Mouse (Mus musculus) liver, embryonic 14.5 days (tissue): ENCODE results near the gene Fcgr4. TPM values are rescaled to one million over a fixed set of nuclear protein-coding genes. Genes with fewer than 3 reads are reported as not detected.
"Not testable (repeated sequence)": the region's sequence is repeated elsewhere in the genome, so short reads cannot be mapped to it uniquely, and the experiment has no call there.

ENCODE experiments used
- ATAC-seq: fragments of 200-750 bp; cut with Nextera tagmentation; 2 replicates; pipeline ENCODE4 v1.8.0; 2017; ENCODE audit warnings: moderate number of reproducible peaks, mild to moderate bottlenecking, moderate library complexity; ENCODE audit not compliant: insufficient read depth
- DNase-seq, 3 experiments: peaks; one replicate each; pipeline ENCODE4 v3.0.0-alpha.2; 2012 to 2013; ENCODE audit warnings: low read depth in 3 of 3, low spot score in 3 of 3
- H3K27ac ChIP-seq: fragments of 300-500 bp; sonication (generic); 2 replicates; pipeline ENCODE4 v1.5.1; 2014; ENCODE audit warnings: moderate library complexity, mild to moderate bottlenecking, control low read depth, inconsistent platforms
- H3K27me3 ChIP-seq: fragments of 300-500 bp; sonication (generic); 2 replicates; pipeline ENCODE4 v1.6.1; 2014; ENCODE audit warnings: mild to moderate bottlenecking, low read length, moderate library complexity; ENCODE audit not compliant: control insufficient read depth, insufficient read depth
- H3K36me3 ChIP-seq: fragments of 300-500 bp; sonication (generic); replicated peaks from 2 replicates; pipeline ENCODE4 v1.6.1; 2014; ENCODE audit warnings: low read depth; ENCODE audit not compliant: control insufficient read depth, insufficient read depth
- H3K4me1 ChIP-seq, 2 experiments: fragments of 200-500 bp in 1 of 2; fragments of 300-500 bp in 1 of 2; sonication (generic) in 1 of 2; replicated peaks; 2 replicates each; pipeline ENCODE4 v1.6.1; 2012 to 2014; ENCODE audit warnings: antibody characterized with exemption in 1 of 2, inconsistent platforms in 1 of 2, low read length in 1 of 2; ENCODE audit not compliant: control insufficient read depth in 2 of 2, insufficient read depth in 2 of 2
- H3K4me2 ChIP-seq: fragments of 300-500 bp; sonication (generic); 2 replicates; pipeline ENCODE4 v1.6.1; 2014; ENCODE audit warnings: low read depth, mild to moderate bottlenecking, control low read depth, moderate library complexity
- H3K4me3 ChIP-seq, 2 experiments: fragments of 200-500 bp in 1 of 2; fragments of 300-500 bp in 1 of 2; sonication (generic) in 1 of 2; 2 replicates each; pipeline ENCODE4 v1.5.1; 2012 to 2014; ENCODE audit warnings: low read depth in 2 of 2, low read length in 2 of 2, mild to moderate bottlenecking in 2 of 2, control low read depth in 1 of 2, inconsistent platforms in 1 of 2, moderate library complexity in 1 of 2; ENCODE audit not compliant: insufficient read depth in 1 of 2
- H3K9ac ChIP-seq: fragments of 300-500 bp; sonication (generic); replicated peaks from 2 replicates; pipeline ENCODE4 v1.6.1; 2014; ENCODE audit warnings: mild to moderate bottlenecking, control low read depth, moderate library complexity
- H3K9me3 ChIP-seq: fragments of 300-500 bp; sonication (generic); 2 replicates; pipeline ENCODE4 v1.6.1; 2016; ENCODE audit warnings: low read length, mixed read lengths; ENCODE audit not compliant: control insufficient read depth
- CTCF ChIP-seq: IDR thresholded peaks from 2 replicates; pipeline ENCODE4 v1.5.1; 2016; ENCODE audit warnings: antibody characterized with exemption, low read depth, control low read depth
- EP300 ChIP-seq: IDR thresholded peaks from 2 replicates; pipeline ENCODE4 v1.6.1; 2016; ENCODE audit warnings: antibody characterized with exemption, low read depth
- WGBS: fragments of 180-500 bp; shearing (Covaris S2); extraction: QIAGEN DNeasy Blood & Tissue Kit; methylation state at CpG from one replicate; pipeline ENCODE4 v1.1.7; 2014; ENCODE audit not compliant: insufficient replicate concordance; 5-methylcytosine and 5-hydroxymethylcytosine counted together
- polyA plus RNA-seq, 2 experiments: library from polyadenylated mRNA; depleted of rRNA in 1 of 2; stranded (reverse) in 1 of 2; unstranded in 1 of 2; fragments of >200 nt; fragmentation: Nextera tagmentation in 1 of 2; extraction: Ambion mirVana in 1 of 2; gene quantifications; 2 replicates each; pipeline versions ENCODE4 v1.2.1 to v1.2.3; 2012 to 2014

Gene Fcgr4
- polyA plus RNA-seq (2012; rRNA removed) (1.9 and 2.6 TPM in 2 replicates), polyA plus RNA-seq (2014; fragmentation: Nextera tagmentation; extraction: Ambion mirVana) (1.7 and 2.0 TPM in 2 replicates)

DNA sequence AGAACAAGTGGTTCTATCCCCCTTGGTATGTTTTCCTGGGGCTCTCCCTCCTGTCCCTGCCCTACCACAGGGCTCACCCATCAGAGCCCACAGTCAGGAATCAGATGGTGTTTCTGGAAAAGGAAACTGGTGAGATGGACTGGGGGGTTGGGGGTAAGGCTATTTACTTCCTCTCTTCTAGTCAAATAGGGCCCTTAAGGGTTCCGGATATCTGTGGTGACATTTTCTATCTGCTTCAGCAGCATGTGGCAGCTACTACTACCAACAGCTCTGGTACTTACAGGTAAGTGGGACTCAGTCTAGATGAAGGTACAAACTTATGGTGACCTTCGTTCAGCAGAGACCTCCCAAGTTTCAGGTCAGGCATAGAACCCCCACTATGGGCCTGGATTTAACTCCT lies at the start of gene Fcgr4:
Gene Fcgr4, plus strand, starts transcription at position 184 of the 400 bp plus-strand sequence.
- Histone ChIP-seq H3K27me3 (no peaks in the 10 kb centered on the region), H3K27ac (no peak within 1 kb of the TSS), H3K4me3 (no peak within 1 kb of the TSS), H3K9me3 (no peaks in the 10 kb centered on the region), H3K9ac (no peak within 1 kb of the TSS), H3K36me3 (no peaks in the 10 kb centered on the region), H3K4me1 (peaks cover 2 to 8% of the 10 kb centered on the region in 2 experiments; a peak in 1 of 4 replicates), H3K4me2 (no peak within 1 kb of the TSS)
- no peak for DNase-seq
- 32% methylated on average over 2 of the region's 2 CpGs for WGBS
- no peak for ATAC-seq
- TF ChIP-seq CTCF (no peak), EP300 (no peak)

DNA sequence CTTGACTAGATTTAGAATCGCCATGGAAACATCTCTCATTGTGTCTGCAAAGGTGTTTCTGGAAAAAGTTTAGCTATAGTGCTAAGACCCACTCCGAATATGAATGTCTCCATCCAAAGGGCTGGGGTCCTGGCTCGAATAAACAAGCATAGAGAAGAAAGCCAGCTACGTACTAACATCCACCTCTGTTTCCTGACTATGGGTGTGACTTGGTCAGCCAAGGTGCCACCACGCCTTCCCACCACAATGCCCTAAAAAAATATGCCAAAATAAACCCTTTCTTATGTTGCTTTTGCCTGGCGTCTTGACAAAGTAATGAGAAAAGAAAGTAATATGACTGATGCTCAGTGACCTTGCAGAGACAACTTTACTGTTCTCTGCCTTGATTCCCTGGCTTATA lies 46.2 kb upstream of the Fcgr4 start:
- Histone ChIP-seq H3K4me1 (peaks cover 0 to 4% of the 10 kb centered on the region in 2 experiments; a peak in 1 of 4 replicates), H3K27ac (no peak overlapping the region), H3K4me3 (no peak overlapping the region), H3K36me3 (no peaks in the 10 kb centered on the region), H3K9ac (no peak overlapping the region), H3K4me2 (no peak overlapping the region), H3K27me3 (no peaks in the 10 kb centered on the region), H3K9me3 (no peaks in the 10 kb centered on the region)
- ATAC-seq (no peak), DNase-seq (no peak)
- TF ChIP-seq EP300 (no peak), CTCF (no peak)
- WGBS = 51% methylated on average over 6 of the region's 6 CpGs

DNA sequence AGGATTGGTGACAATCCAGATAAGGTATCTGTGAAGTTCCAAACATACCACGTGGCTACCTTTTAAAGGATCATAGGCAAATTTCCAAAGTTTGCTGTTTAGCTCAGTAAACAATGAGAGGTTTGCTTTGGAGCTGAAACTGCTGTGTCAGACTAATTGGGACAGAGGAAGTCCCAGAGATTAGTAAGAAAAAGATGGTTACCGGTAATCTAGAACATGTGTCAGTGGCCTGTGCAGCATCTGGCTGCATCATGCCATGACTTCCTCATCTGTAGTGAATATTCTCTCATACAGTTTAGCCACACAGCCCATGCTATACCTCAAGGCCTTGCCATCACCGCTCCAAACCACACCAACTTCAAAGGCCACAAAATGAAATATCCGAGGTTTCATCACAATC lies 45.8 kb upstream of the Fcgr4 start:
- H3K4me3 ChIP-seq = no peak overlapping the region
- no peaks in the 10 kb centered on the region for H3K9me3 ChIP-seq
- ATAC-seq (no peak), DNase-seq (no peak)
- H3K4me2 ChIP-seq = no peak overlapping the region
- WGBS = 35% methylated on average over 4 of the region's 4 CpGs
- no peak overlapping the region for H3K9ac ChIP-seq
- no peak for TF ChIP-seq EP300
- no peak for TF ChIP-seq CTCF
- H3K4me1 ChIP-seq = peaks cover 0 to 4% of the 10 kb centered on the region in 2 experiments; a peak in 1 of 4 replicates
- no peaks in the 10 kb centered on the region for H3K36me3 ChIP-seq
- H3K27me3 ChIP-seq = no peaks in the 10 kb centered on the region
- H3K27ac ChIP-seq = no peak overlapping the region

DNA sequence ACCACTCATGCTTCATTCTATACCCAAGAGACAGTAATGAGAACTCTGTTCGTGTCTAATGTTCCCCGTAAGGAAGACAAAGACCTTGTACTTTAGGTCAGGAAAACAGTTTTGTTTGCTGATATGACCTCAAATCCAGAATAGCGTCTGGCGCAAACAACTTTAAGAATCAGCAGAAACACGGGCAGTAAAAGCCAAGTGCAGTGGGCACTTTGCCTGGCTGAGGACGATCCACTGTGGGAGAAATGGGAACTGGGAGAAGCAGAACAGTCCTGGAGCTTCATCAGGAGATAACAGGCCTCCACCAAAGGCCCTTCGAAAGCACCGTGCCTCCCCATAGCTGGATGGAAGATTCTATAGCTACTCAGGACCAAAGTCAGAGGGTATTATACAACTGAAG lies 44.5 kb upstream of the Fcgr4 start:
- ATAC-seq = no peak
- peaks cover 0 to 4% of the 10 kb centered on the region in 2 experiments; a peak in 1 of 4 replicates for H3K4me1 ChIP-seq
- TF ChIP-seq EP300 (no peak), CTCF (no peak)
- H3K9ac ChIP-seq = no peak overlapping the region
- H3K4me2 ChIP-seq = no peak overlapping the region
- no peaks in the 10 kb centered on the region for H3K36me3 ChIP-seq
- H3K9me3 ChIP-seq = no peaks in the 10 kb centered on the region
- no peak for DNase-seq
- 66% methylated on average over 8 of the region's 8 CpGs for WGBS
- no peak overlapping the region for H3K4me3 ChIP-seq
- H3K27ac ChIP-seq = no peak overlapping the region
- no peaks in the 10 kb centered on the region for H3K27me3 ChIP-seq

DNA sequence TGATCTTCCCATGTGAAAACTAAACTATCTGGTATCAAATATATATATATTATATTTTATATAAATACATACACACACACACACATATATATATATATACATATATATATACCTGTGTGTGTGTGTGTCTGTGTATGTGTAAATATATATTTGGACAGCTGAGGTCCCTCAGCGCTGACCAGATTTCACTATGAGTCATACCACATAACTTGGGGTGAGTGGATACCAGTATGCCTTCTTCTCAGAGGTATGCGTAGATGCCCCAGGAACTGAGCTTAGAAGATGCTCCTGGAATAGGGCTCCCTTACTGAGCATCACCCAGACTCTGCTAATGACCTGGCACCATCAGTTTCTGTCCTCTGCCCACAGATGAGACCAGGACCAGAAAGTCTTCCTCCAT lies 44.0 kb upstream of the Fcgr4 start:
- ATAC-seq (no peak), DNase-seq (no peak)
- no peaks in the 10 kb centered on the region for H3K36me3 ChIP-seq
- no peaks in the 10 kb centered on the region for H3K27me3 ChIP-seq
- 81% methylated on average over 2 of the region's 2 CpGs for WGBS
- H3K4me3 ChIP-seq = no peak overlapping the region
- no peaks in the 10 kb centered on the region for H3K9me3 ChIP-seq
- no peak overlapping the region for H3K4me2 ChIP-seq
- no peak overlapping the region for H3K9ac ChIP-seq
- no peak for TF ChIP-seq EP300
- no peak for TF ChIP-seq CTCF
- H3K27ac ChIP-seq = no peak overlapping the region
- peaks cover 0 to 4% of the 10 kb centered on the region in 2 experiments; a peak in 1 of 4 replicates for H3K4me1 ChIP-seq

DNA sequence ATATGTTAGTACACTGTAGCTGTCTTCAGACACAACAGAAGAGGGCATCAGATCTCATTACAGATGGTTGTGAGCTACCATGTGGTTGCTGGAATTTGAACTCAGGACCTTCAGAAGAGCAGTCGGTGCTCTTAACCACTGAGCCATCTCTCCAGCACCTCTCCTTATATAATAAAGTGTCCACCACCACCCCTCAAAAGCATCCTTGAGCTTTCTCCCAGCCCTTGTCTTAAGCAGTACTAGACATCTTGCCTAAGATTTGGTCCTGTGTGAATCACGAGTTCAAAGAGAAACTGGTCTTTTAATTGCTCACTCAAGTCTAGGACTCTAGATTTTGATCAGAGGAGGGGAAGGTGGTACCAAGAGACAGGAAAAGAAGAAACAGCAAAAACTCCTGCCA lies 43.4 kb upstream of the Fcgr4 start:
- H3K27ac ChIP-seq, H3K9ac ChIP-seq, H3K4me3 ChIP-seq, H3K4me1 ChIP-seq, ATAC-seq, H3K27me3 ChIP-seq, DNase-seq, H3K36me3 ChIP-seq, H3K9me3 ChIP-seq: not testable (repeated sequence)
- WGBS = 38% methylated on average over 2 of the region's 2 CpGs
- peak overlapping the region; percentile 13; the same call in 1 of the 2 replicates for H3K4me2 ChIP-seq
